Mouse (Mus musculus): ENCODE measurements at regions not wholly inside any gene's neighbourhood (a gene's known extent, or its start where the extent isn't known, plus 50 kb on each side); places are given as distances from the start of the nearest gene placed in this dataset.

GRCm38 (mm10) chr10:53434376-53435171, 54.8 kb upstream of the Cep85l start:
- DNase-seq: no peak

GRCm38 (mm10) chr10:53432794-53433193, 53.0 kb upstream of the Cep85l start:
- no peak for DNase-seq

GRCm38 (mm10) chr10:53429539-53430344, 50.0 kb upstream of the Cep85l start:
- DNase-seq: no peak

All from cerebellum, adult 8-10 months (tissue).